Mouse (Mus musculus): ENCODE results near the gene Psmg4.

GRCm38 (mm10) chr13:34132875-34133274 is 29.9 kb upstream of the Psmg4 start:
- TF ChIP-seq CTCF (conservative IDR thresholded peaks at IDR 0.05; ENCODE audit: low read length), result no peak
- TF ChIP-seq NANOG (IDR thresholded peaks at IDR 0.05; ENCODE audit: borderline replicate concordance, low read length), result no peak
